Mouse (Mus musculus) megakaryocyte, embryonic 14.5 days (primary cell): Measurements from ENCODE around the gene Tpra1.

Experiments used
- FLI1 ChIP-seq: IDR thresholded peaks from 2 replicates; pipeline ENCODE4 v1.6.1; 2012; ENCODE audit warnings: low read length, inconsistent platforms, mixed read lengths
- GATA1 ChIP-seq: IDR thresholded peaks from 3 replicates; pipeline ENCODE4 v1.6.1; 2012; ENCODE audit warnings: mixed read lengths, low read length, inconsistent platforms, borderline replicate concordance

DNA sequence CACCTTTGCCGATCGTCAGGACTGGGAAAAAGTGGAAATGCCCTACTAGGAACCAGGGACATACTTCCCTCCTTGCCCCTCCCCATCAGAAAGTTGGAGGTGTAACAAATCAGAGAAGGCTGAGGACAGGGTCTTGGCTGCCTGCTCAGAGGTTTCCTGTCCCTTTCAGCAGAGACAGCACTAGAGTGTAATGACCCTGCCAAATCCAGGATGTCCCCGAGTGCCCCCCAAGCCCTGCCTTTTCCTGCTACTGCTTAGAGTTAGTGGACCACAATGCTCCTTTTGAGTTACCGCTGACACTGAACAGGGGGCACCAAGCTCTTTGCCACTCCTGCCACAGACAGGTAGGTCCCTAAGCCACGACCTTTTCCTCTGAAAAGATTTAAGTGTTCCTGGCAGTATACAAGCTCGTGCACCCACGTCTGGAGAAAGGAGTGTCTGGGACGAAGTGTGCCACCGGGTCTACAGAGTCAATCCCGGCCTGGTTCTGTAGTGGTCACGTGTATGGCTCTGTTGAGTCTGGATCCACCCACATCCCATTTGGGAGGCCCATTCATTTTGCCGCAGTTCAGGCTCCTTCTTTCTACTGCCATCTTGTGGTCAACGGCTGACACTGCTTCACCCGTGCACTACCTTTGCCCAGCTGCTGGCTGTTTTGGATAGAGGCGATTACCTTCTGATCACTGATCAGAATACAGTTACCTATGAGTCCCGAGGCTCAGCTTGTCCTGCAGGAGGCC, 4.5 kb downstream of the Tpra1 start:
- TF ChIP-seq GATA1 (no peak), FLI1 (no peak)
